Mouse (Mus musculus) natural killer cell, adult 2 months (primary cell): ENCODE measurements at regions not wholly inside any gene's neighbourhood (a gene's known extent, or its start where the extent isn't known, plus 50 kb on each side); places are given as distances from the start of the nearest gene placed in this dataset.

Experiments used
- DNase-seq, 2 experiments: peaks; one replicate each; pipeline ENCODE4 v3.0.0; 2022; ENCODE audit warnings: low spot score in 2 of 2

- DNase-seq, result no peak
Measured at GRCm38 (mm10) chr5:73874770-73875169, 193.5 kb downstream of the Usp46 start.

- DNase-seq, result no peak
Measured at GRCm38 (mm10) chr5:73875847-73876246, 192.4 kb downstream of the Usp46 start.

- no peak for DNase-seq
Measured at GRCm38 (mm10) chr5:73880936-73881335, 187.3 kb downstream of the Usp46 start.

DNA sequence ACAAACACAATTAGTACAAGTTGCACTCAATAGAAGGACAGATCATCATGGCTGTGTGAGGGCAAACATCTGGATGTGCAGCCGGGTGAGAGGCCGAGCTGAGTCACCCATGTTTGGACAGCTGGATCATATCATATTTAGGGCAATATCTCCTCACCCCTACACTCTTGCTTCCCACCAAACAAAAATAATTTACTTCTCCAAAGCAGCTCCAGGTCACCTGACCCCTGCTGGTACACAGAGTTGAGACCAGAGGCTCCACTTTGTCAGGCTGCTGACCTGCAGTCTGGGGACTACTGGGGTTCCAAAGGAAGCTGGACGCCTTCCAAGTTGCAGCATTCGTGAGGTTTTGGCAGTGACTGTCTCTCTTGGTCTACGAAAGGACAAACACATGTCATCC is 186.3 kb downstream of the Usp46 start:
- no peak for DNase-seq

GRCm38 (mm10) chr5:73884998-73885397 is 183.2 kb downstream of the Usp46 start:
- no peak for DNase-seq

GRCm38 (mm10) chr5:73885691-73886090 is 182.5 kb downstream of the Usp46 start:
- no peak for DNase-seq

DNA sequence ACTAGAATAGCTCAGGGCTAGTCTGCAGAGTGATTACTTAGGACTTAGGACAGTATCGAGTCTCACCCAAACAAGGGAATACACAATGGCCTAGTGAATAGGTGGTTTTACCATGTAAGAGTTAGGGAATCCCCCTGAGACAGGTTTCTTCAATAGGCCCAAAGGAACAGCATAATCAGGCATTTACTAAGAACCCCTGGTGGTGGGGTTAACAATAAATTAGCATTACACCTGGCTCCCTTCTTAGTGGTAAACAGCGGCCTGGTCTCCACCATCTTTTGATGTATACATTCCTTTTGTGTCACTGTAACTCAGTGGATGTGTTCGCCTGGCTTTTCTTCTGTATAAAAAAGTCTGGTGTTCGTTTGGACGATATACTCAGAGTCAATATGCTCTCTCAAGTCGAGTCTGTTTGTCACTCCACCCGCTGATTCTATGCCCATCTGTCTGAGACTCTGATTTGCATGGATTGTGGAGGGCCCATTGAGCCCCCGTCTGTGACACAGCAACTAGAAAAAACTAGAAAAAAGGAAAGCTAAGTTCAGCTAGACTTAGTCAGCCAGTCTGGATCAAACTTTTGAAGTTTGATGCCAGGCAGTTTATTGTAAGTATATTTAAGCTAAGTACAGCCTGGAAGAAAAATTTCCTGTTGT is 180.8 kb downstream of the Usp46 start:
- DNase-seq, result no peak

GRCm38 (mm10) chr5:73888391-73888790 is 179.8 kb downstream of the Usp46 start:
- no peak for DNase-seq

DNA sequence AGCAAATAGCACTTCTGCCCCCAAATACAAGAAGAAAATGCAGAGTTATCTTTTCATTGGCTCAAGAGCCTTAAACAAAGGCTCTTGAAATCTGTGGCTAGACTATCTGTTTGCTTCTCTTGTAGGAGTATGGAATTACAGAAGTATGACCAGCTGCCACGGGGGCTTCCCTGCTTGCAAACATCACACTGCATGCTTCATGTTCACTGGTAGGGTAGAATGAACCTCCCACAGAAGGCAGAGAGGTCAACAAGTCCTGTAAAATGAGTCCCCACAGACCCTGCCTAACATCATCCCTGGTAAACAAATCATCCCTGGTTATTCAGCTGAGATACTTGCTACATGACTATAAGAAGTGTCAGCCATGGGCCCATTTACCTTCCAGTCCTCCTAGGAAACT is 178.9 kb downstream of the Usp46 start:
- no peak for DNase-seq

DNA sequence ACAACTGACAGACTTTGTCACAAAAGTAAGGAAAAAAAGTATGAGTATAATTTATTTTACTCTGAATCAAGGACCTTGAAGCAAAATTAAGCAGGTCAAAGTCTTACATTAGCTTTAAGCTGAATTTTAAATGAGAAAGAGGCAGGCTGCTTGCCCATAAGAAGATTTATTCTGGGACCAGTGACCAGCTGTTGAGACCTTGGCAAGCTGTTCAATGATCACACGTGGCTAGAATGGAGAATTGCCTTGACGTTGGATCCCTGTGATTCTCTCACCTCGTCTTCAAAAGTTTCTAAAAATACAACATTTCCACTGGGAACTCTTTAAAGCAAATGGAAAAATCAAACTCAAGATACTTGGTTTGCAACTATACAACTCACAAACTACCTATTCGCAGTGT is 177.3 kb downstream of the Usp46 start:
- DNase-seq, result no peak

GRCm38 (mm10) chr5:73891606-73892005 is 176.6 kb downstream of the Usp46 start:
- DNase-seq, result no peak

GRCm38 (mm10) chr5:73892440-73893225 is 175.6 kb downstream of the Usp46 start:
- DNase-seq, result no peak

GRCm38 (mm10) chr5:73895186-73895585 is 173.0 kb downstream of the Usp46 start:
- no peak for DNase-seq

GRCm38 (mm10) chr5:73896785-73897184 is 171.4 kb downstream of the Usp46 start:
- DNase-seq, result no peak

GRCm38 (mm10) chr5:73901651-73902050 is 166.6 kb downstream of the Usp46 start:
- no peak for DNase-seq

DNA sequence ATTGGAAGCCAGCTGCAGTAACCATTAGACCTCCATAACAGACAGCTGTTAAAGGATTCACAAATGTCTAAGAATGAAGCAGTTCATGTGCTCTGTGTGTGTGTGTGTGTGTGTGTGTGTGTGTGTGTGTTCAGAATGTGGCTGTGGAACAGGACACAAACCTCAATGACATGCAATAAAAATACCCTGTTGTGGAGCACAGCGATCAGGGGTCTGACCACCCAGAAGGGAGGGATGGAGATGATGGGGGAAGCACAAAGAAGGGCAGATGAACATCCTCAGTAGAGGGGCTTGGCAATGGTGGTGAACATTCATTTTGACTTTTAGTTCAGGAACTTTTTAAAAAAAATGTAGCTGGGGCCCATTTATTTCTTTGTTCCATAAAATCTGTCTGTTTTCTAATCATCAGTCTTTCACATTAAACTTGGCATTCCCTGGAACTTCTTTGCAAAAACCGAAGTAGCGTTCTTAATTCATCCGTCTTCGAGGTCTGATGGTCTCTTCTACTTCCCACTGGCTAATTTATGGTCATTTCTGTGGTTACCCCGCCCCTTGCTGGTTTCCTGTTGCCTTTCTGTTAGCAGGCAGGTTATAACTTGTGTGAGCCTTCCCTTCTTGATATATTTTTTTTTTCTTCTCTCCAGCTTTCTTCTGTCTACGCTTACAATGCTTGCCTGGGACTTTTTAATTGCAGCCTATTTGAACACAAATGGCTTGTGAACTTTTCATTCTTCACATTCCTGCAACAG is 165.6 kb downstream of the Usp46 start:
- DNase-seq, result no peak

DNA sequence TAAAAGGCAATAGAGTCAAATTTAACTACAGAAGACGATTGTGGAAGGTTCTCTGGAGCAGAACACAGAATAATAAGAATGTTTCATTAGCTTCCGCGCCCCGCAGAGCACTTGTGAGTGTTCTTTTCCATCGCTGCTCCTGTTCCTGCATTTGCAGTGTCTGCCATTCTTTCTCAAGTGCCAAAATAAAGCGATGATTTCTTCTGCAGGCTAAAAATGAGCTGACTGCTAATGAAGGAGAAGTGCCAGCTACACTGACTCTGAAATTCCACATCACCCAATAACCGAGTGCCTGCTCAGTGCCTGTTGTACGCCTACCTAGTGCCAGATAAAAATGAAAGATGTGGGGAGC is 165.0 kb downstream of the Usp46 start:
- no peak for DNase-seq

- no peak for DNase-seq
Measured at GRCm38 (mm10) chr5:73904146-73904811, 164.0 kb downstream of the Usp46 start.

DNA sequence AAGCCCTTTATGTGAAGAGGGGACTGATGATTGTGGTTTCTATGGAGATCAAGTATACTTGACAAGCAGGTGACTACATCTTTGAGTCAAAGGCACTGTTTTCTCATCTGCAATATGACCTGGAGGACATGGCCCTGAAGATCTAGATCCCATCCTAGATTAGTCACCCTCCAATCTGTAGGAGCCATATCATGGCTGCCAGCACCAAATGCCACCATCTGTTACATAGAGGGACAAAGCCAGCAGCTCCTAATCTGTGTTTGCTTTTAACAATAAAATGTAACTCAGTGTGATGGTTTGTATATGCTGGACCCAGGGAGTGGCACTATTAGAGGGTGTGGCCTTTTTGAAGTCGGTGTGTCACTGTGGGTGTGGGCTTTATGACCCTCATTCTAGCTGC is 156.1 kb downstream of the Usp46 start:
- no peak for DNase-seq

DNA sequence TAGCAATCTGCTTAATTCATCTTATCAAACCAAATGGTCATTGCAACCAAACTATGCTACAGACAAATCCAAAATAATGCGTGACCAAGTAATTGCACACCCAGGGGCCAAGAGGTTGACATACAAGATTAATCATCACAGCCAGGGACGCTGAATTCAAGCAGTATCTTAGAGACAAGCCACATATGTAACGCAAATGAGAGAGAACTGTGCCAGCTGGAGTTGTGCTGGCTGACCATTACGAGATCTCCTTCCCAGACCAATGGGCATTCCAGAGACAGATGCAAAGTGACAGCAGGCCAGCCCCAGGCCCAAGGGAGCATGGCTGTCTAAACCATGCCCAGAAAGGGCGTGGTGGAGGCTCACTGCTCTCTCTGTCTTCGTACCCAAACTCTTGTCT is 155.1 kb downstream of the Usp46 start:
- no peak for DNase-seq

DNA sequence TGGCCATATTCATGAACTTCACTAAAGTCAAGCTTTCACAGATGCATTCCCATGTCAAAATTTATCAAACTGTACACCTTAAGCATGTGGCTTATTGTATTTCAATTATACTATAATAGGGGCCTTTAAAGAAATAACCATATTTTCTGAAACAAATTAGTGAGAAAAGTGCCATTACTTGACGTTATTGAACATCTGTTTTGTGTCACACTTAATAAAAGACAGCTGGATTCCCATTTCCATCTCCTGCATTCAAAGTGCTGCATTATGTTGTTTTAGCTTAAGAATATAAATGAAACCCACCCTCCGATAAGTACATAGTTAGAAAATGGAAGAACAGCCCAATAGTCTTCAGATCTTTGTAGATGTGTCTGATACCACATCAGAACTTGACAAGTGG is 150.2 kb downstream of the Usp46 start:
- DNase-seq, result no peak

DNA sequence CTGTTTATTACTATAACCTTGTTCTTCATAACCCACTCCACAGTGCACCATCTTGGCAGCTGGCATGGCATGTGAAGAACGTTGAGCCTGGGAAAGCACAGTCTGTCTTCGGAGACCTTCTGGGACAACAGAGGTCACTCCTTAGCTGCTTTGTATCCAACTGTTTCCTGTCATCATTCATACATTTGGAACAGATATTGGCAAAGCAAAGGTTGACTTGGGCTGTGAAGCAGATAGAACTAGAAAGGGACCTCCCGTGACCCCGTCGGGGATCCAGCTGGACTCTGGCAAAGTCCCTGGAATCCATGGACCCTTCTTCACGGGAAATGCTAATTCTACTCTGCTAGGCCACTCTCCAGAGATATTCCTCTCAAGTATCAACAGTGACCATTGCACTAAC is 148.3 kb downstream of the Usp46 start:
- DNase-seq, result no peak
